Mouse (Mus musculus) c-Kit-negative CD71-positive TER-119-positive erythroid progenitor cells, embryonic 14.5 days (primary cell): ENCODE results near the gene Eif5a.
A peak's percentile ranks its signal among the peaks of the same experiment; 100 is the strongest.
"Not testable (repeated sequence)": the region's sequence is repeated elsewhere in the genome, so short reads cannot be mapped to it uniquely, and the experiment has no call there.

ENCODE experiments used
- DNase-seq: peaks from one replicate; pipeline ENCODE4 v3.0.0-alpha.2; 2013; ENCODE audit warnings: low read depth, low spot score

Gene Eif5a

DNA sequence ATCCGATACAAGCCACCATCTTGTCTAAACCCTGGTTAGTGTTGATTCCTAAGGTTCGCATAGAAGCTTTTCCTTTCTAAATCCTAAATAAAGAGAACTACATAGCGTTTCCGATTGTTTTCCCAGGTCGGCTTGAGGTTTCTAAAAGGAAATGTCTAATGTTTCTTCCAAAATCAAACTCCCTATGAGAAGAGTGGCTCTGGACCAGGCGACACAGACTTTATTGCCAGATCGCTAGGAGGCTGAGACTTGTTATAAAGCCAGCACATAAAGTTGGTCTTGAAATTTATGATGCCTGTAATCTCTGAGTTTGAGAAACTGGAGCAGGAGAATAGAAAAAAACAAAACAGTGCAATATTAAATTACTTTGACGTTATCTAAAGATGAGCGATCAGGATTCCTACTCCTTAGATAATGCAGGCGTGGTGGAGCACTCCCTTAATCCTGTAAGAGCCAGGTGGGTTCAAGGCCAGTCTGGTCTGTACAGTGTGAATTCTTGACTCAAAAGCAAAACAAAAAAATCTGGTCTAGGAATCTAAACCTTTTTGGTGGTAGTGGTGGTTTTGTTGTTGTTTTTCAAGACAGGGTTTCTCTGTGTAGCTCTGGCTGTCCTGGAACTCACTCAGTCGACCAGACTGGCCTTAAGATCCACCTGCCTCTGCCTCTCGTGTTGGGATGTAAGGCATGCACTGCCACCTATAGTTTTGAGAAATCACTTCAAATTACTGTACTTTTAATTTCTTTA, 426 bp upstream of the Eif5a start:
- DNase-seq: no peak

DNA sequence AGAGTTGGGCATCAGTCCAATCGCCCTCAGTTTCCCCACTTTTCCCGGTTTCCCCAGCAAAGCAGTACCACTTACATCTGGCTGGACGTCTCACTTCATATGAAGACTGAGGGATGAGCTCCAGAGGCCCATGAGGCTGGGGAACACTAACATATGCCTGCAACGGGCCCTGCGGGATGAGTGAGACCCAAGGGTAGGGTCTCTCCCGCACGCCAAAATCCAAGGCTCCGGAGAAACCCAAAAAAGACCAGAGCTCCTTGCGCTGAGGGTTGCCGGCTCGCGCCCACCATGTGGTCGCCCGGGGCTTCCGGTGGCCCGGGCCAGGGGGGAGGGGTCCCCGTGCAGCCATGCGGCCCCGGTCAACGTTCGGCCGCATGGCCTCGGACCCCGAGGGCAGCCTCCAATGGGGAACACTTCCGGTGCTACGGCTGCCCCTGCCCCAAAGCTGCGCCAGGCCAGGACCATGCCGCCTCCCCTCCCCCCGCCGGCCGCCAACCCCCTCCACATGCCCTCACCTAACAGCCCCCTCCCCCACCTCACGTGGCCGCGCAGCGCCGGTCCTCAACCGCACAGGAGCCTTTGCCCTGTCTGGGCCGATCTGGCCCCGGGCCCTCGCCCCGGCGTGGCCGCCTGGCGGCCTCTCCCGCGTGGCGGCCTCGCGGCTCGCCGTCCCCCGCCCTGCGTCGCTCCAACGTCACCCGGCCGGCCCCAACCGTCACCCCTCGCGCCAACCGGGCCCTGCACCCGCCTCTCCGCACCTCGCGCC, 1.3 kb downstream of the Eif5a start:
- no peak for DNase-seq

DNA sequence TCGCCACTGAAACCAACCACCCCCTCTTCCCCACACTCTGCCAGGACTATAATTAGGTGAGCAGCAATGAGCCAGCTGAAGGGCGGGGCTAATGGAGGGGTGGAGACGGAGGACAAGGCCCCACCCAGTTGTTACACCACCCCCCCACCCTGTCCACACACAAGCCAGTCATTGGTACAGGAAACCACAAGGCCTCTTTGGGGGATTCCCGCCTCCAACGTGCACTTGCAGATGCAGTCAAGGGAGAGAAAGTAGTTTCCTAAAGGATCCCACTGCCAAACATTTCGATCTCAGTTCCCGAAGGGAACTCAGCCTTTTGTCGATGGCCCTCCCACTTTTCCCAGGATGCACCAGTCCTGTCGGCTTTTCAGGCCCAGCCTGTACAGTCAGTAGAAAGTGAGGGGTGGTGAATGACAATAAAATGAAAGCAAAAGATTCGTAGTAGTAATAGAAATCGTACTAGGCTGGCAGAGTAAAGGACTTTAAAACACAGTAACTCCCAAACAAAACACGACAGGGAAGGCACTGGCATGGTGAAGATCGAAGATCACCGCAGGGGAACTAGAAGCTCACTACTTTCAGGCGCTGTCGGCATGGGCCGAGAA, 2.0 kb downstream of the Eif5a start:
- peak; percentile 86 for DNase-seq

DNA sequence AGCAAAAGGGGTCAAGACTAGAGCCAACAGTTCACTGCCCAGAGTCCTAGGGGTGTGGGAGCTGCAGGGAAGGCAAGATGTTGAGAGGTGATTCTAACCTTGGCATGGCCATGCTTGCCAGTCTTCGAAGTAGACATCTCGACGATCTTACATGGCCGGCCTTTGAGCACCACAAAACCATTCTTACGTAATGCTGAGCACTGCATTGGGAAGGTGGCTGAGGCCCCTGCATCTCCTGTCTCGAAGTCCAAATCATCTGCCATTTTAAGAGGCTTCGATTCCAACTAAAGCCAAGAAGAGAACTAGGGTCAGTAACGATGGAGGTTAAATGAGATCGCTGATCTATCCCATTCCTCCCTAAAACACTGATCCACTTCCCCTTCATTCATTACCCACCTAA, 2.7 kb downstream of the Eif5a start:
- no peak for DNase-seq

DNA sequence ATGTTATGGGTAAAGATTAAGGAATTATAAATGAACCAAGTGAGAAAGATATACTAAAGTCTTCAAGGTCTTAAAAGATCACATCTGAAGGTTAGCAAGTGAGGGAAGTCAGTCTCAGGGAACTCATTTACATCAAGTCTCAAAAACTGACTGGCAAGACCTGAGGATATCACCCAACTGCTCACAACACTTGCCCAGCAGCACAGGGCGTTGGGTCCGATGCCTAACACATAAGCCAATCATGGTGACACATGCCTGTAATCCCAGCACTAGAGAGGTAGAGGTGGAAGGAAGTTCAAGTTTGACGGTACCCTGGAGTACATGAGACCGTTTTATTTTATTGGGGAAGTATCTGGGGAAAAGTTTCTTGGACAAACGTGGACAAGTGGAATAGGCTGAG, 3.6 kb downstream of the Eif5a start:
- no peak for DNase-seq

DNA sequence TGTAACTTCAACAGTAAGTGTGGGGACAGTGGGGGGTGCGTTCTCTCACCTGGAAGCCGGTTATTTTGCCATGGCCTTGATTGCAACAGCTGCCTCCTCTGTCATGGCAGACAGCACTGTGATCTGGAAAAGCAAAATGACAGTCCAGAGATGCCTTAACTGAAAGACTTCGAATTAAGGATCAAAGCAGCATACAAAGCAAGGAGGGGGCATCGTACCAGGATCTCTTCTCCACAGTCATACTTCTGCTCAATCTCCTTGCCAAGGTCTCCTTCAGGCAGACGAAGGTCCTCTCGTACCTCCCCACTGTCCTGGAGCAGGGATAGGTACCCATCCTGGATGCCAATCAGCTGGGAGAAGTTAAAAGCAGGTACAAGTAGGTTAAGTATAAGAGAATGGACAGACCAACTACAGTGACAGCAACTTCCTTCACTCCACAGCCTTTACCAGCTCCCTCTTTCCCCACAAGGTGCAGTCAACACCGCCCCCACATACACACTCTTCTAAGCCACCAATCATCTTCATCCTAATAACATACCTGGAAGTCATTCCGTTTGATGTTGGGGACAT, 4.3 kb downstream of the Eif5a start:
- no peak for DNase-seq

DNA sequence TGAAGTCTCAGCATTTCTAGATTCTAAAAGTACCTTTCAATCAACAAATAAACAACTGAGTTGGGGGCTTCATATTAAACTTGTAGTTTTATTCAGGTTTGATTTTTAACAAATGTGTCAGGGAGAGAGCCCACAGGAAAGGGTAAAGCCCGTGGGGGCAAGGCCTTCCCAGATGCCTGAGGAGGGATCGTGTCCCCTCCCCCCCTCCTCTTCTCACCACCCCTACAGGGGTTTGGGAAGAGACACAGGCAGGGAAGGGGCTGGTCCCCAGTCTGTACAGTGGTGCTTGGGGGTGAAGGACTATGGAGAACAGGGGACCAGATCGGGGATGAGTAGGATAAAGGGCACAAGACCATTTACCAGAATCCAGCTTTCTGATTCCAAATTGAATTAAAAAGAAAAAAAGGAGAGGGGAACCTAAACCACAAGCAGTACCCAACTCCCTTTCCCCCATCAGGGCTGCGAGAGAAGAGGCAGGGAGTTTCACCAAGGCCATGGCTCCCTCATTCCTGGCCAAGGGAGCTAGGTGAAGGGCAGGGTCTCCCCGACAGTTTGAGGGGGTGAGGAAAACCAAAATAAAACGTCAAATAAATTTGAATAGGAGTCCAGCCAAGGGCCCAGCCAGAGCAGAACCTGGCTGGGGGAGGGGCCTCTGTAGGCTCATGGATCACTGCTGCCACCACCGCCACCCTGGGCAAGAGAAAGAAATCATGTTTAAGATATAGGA, 4.9 kb downstream of the Eif5a start:
- DNase-seq: not testable (repeated sequence)

DNA sequence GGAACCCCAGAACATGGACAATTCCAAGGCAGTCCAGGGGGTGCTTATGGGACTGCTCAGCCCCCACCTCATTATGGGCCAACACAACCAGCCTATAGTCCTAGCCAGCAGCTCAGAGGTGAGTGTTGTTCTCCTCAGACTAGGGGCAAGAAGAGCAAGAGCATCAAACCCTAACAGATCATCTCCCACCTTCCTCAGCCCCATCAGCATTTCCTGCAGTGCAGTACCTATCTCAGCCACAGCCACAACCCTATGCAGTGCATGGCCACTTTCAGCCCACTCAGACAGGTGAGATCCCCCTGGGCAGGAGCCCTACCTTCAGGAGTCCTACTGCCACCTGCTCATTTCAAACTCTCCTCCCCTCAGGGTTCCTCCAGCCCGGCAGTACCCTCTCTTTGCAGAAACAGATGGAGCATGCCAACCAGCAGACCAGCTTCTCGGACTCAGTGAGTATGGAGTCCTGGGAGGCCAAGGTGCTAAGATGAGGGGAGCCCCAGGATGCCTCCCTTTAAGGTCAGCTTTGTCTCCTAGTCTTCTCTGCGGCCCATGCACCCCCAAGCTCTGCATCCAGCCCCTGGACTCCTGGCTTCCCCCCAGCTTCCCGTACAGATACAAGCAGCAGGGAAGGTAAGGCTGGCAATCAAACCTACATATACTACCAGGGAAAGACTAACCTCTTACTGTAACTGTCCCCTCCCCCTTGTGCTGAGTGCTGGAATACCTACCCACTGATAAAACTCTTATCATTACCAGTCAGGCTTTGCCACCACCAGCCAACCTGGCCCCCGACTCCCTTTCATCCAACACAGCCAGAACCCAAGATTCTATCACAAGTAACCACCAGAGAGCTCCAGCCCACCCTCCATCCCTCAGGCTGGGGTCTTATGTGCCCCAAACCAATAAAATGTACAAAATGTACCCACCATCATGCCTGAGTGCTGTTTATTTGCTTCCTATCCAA, 5.8 kb downstream of the Eif5a start:
- peak; percentile 76 for DNase-seq

DNA sequence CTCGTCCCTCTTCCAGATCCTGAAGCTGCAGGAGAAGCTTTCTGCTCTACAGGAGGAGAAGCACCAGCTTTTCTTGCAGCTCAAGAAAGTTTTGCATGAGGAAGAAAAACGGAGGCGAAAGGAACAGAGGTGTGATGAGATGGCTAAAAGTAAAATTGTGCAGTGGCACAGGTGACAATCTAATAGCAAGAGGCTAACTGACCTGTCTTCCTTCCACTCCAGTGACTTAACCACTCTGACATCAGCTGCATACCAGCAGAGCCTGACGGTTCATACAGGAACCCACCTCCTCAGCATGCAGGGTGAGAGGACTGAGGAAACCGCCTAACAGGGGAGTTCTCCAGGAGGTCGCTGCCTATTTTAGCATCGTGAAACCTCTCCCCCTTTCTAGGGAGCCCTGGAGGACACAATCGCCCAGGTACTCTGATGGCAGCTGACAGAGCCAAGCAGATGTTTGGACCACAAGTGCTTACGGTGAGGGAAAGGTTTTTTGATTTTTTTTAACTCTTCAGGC, 6.8 kb downstream of the Eif5a start:
- no peak for DNase-seq

DNA sequence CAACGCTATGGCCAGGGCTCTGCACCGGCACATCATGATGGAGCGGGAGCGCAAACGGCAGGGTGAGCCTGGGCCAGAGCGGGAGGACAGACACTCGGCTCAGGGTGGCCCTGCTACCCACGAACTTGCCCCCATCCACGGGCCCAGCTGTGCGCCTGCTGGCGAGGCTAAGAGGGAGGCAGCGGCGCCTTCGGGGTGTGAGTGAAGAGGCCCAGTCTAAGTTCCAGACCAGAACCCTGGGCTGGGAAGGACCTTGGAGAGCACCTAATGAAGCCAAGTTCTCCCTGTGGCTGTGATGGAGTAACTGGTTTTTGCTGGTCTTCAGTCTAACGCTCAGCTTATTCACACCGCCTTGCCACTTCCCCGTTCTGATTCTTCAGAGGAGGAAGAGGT, 7.4 kb downstream of the Eif5a start:
- DNase-seq: no peak

DNA sequence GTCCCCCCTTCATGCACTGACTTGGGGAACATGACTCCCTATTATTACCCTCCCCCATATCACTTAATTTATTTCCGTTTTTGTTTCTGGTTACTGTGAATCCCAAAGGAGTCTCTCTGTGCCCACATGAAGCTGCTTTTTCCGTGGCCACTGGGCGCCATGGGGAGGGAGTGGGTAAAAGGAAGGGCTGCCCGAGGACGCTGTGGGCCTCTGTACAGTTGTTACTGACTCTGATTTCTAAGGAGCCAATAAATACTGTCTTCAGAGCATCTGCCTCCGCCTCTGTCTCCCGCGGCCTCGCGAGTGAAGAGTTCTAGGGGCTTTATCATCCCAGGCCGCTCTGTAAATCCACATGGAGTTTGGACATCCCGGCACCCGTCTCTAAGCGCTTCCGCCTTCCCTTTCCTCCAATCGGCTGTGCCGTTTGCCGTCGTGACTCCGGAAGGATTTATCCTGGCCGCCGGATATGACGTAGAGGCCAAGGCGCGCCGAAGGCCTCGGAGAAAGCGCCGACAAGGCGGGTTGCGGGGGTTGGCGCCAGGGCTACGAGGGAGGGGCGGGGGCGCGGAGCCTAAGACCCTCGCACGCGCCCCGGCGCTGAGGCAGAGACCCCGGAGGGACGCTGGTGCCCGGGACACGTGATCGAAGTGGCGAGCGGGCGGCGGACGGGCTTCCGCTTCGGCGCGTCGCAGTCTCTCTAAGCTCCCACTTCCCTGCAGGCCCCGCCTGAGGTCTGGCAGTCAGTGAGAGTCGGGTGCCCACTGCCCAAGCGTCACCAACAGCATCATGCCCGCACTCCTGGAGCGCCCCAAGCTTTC, 8.0 kb downstream of the Eif5a start, which contains the start of gene Gps2:
Gene Gps2 (plus strand): TSS at position 335 of the 818 bp plus-strand sequence.
- peak; percentile 86 for DNase-seq

DNA sequence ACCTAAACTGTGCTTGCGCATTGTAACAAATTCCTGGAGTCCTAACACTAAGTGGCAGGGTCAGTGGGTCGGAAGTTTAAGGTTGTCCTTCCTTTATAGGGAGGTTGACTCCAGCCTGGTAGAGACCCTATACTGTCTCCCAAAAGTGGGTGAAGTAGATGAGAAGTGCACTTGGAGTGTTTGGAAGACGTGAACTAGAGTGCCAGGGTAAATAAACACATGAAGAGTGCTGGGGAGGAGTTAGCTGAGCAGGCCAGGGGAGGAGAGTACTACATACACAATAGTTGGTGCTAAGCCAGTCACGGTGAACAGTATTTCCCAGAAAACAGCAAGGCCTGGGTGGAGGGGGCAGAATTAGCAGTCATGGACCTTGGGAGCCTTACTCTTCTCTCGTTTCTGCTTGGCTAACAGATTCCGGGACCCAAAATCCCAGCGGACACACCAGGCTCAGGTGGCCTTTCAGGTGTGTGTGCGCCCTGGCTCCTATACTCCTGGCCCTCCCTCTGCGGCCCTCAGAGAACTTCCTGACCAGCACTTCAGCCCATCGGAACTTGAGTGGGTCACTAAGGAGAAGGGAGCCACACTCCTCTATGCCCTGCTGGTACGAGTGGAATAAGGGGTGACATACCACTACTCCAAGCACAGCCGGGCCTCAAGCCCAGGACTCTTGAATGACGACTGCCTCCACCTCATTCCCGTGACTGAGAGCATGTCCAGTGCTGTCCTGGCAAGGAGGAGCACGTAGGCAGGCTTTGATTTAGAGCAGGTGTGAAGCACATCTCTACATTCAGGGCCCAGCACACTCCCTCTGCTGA, 8.8 kb downstream of the Eif5a start:
- no peak for DNase-seq

DNA sequence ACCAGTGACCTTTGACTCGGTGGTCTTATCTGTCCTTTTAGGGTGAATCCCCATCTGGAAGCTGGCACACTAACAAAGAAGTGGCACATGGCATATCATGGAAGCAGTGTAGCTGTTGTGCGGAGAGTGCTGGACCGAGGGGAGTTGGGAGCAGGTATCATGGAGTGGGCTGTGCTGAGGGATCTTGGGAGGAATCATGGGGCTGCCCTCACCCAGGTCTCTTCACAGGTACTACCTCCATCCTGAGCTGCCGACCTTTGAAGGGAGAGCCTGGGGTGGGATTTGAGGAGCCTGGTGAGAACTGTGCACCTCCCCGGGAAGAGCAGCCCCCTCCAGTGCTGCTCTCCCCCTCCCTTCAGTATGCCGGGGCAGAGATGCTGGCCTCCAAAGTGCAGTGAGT, 10.1 kb downstream of the Eif5a start:
- no peak for DNase-seq

DNA sequence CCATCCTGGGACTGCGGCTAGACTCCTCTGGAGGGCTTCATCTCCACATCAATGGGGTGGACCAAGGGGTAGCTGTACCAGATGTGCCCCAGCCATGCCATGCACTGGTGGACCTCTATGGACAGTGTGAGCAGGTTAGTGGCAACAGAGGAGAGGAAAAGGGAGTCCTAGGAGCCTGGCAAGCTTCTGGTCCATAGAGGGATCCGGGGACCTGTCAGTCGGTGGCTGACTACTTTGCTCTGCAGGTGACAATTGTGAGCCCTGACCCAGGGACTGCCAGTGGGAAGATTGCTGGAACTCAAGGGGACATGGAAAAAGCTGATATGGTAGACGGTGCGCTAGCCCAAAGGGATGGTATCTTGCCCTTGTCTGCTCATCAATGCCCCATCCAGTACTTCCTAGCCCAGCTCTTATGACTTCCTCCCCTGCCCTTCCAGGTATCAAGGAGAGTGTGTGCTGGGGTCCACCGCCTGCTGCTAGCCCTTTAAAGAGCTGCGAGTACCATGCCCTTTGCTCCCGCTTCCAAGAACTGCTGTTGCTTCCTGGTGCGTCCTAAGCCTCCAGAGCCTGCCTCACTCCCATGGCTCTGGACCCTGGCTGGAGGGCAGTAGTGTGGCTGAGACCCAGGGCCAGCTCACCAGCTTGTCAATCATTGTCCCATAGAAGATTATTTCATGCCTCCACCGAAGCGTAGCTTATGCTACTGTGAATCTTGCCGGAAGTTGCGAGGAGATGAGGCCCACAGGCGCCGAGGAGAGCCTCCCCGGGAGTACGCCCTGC, 10.8 kb downstream of the Eif5a start:
- no peak for DNase-seq

DNA sequence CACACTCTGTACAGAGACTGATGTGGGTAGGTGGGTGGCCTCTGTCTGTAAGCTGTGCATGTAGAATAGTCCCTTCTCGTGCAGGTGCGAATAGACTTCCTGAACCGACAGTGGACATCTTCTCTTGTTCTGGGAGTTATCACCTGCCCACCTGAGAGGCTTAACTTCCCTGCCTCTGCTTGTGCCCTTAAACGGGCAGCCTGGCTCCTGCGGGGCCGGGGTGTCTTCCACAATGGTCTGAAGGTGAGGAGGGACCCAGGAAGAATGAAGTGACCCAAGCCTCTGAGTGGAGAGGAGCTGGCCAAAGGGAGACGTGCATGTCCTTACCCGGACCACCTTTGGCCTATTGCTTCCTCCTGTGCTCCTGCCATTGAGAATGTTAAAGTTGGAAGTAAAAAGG, 11.6 kb downstream of the Eif5a start:
- no peak for DNase-seq

DNA sequence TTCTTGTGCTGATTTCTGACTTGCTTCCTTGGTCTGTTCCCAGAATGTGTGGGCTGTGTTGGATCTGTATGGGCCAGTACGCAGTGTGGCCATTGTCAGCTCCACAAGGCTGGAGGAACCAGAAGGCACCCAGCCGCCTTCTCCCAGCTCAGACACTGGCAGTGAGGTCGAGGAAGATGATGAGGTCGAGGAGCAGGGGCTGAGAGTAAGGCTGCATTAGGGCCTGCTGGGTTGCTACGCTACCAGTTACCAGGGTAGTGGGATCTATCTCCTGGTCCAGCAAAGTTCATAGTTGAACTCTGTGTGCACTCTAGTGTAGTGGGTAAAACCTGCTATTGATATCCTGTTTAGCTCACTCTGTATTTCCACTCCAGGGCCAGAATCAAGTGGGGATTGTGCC, 12.6 kb downstream of the Eif5a start:
- DNase-seq: no peak

DNA sequence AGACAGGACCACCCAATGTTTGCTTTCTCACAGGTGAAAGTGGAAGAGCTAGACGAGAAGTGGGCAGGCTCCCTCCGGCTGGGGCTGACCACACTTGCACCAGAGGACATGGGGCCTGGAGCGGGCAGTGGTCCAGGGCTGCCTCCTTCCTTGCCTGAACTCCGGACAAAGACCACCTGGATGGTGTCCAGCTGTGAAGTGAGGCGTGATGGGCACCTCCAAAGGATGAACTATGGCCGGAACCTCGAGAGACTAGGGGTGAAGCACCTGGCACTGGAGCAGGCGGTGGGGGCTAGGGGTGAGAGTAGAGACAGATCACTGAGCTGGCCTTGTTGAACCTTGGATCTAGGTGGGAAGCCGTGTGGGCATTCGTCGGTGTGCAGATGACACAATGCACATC, 13.1 kb downstream of the Eif5a start:
- no peak for DNase-seq

DNA sequence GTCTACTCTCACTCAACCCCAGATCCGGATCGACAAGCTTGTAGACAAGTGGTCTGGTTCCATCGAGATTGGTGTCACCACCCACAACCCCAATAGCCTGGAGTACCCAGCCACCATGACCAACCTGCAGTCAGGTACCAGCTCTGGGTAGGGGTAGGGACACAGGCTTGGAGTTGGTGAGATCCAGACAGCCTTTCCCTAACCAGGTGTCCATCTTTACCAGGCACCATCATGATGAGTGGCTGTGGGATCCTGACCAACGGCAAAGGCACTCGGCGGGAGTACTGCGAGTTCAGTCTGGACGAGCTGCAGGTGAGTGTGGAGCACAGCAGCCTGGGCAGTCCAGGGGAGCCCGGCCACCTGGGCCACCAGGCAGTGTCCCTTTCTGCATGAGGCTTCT, 17.4 kb downstream of the Eif5a start:
- no peak for DNase-seq
